Mouse (Mus musculus) heart, adult 2 months (tissue): ENCODE data around the gene Abr.
A peak's percentile ranks its signal among the peaks of the same experiment; 100 is the strongest.

Source experiments
- EP300 ChIP-seq: fragments of 200-500 bp; IDR thresholded peaks from 2 replicates; pipeline ENCODE4 v1.6.1; 2011; ENCODE audit warnings: low read depth, low read length, control low read depth; ENCODE audit not compliant: insufficient read depth
- POLR2A ChIP-seq: fragments of 200-500 bp; IDR thresholded peaks from 2 replicates; pipeline ENCODE4 v1.6.1; 2011; ENCODE audit warnings: mild to moderate bottlenecking, low read depth, low read length, control low read depth; ENCODE audit not compliant: insufficient read depth

- TF ChIP-seq EP300 = peak; percentile 82; the same call in 1 of the 2 replicates
- TF ChIP-seq POLR2A = no peak
Measured at GRCm38 (mm10) chr11:76454492-76454891, 167.6 kb downstream of the Abr start.
